Mouse (Mus musculus): ENCODE measurements around the gene Foxn3.
A peak's percentile ranks its signal among the peaks of the same experiment; 100 is the strongest.

Gene Foxn3

GRCm38 (mm10) chr12:99464291-99464690, 99.1 kb downstream of the Foxn3 start:
- no peak for DNase-seq (ENCODE audit: low spot score)

GRCm38 (mm10) chr12:99462846-99463245, 100.5 kb downstream of the Foxn3 start:
- DNase-seq (ENCODE audit: low spot score): no peak

GRCm38 (mm10) chr12:99462302-99462701, 101.1 kb downstream of the Foxn3 start:
- DNase-seq (ENCODE audit: low spot score): no peak

- peak; percentile 9 for DNase-seq (ENCODE audit: low spot score)
These were observed 105.7 kb downstream of the Foxn3 start for GRCm38 (mm10) chr12:99457521-99458205.

GRCm38 (mm10) chr12:99455580-99455979, 107.8 kb downstream of the Foxn3 start:
- no peak for DNase-seq (ENCODE audit: low spot score)

- no peak for DNase-seq (ENCODE audit: low spot score)
These were observed 109.0 kb downstream of the Foxn3 start for GRCm38 (mm10) chr12:99454394-99454793.

GRCm38 (mm10) chr12:99453797-99454196, 109.6 kb downstream of the Foxn3 start:
- DNase-seq (ENCODE audit: low spot score): no peak

GRCm38 (mm10) chr12:99450076-99450475, 113.3 kb downstream of the Foxn3 start:
- no peak for DNase-seq (ENCODE audit: low spot score)

GRCm38 (mm10) chr12:99447791-99448190, 115.6 kb downstream of the Foxn3 start:
- no peak for DNase-seq (ENCODE audit: low spot score)

GRCm38 (mm10) chr12:99445018-99445674, 118.2 kb downstream of the Foxn3 start:
- DNase-seq (ENCODE audit: low spot score): no peak

GRCm38 (mm10) chr12:99442819-99443218, 120.6 kb downstream of the Foxn3 start:
- DNase-seq (ENCODE audit: low spot score): no peak

- no peak for DNase-seq (ENCODE audit: low spot score)
These were observed 122.4 kb downstream of the Foxn3 start for GRCm38 (mm10) chr12:99440953-99441352.

GRCm38 (mm10) chr12:99440022-99440421, 123.4 kb downstream of the Foxn3 start:
- no peak for DNase-seq (ENCODE audit: low spot score)

- no peak for DNase-seq (ENCODE audit: low spot score)
These were observed 128.2 kb downstream of the Foxn3 start for GRCm38 (mm10) chr12:99435189-99435588.

GRCm38 (mm10) chr12:99433402-99433801, 130.0 kb downstream of the Foxn3 start:
- no peak for DNase-seq (ENCODE audit: low spot score)

GRCm38 (mm10) chr12:99431541-99431940, 131.8 kb downstream of the Foxn3 start:
- no peak for DNase-seq (ENCODE audit: low spot score)

- no peak for DNase-seq (ENCODE audit: low spot score)
These were observed 132.4 kb downstream of the Foxn3 start for GRCm38 (mm10) chr12:99430992-99431391.

- no peak for DNase-seq (ENCODE audit: low spot score)
These were observed 134.3 kb downstream of the Foxn3 start for GRCm38 (mm10) chr12:99429101-99429500.

GRCm38 (mm10) chr12:99426207-99426916, 137.0 kb downstream of the Foxn3 start:
- DNase-seq (ENCODE audit: low spot score): no peak

GRCm38 (mm10) chr12:99419396-99419760, 144.0 kb downstream of the Foxn3 start:
- DNase-seq (ENCODE audit: low spot score): no peak

GRCm38 (mm10) chr12:99418476-99419395, 144.6 kb downstream of the Foxn3 start:
- no peak for DNase-seq (ENCODE audit: low spot score)

GRCm38 (mm10) chr12:99417885-99418284, 145.5 kb downstream of the Foxn3 start:
- DNase-seq (ENCODE audit: low spot score): peak; percentile 20
